Mouse (Mus musculus) midbrain, postnatal 0 days (tissue): ENCODE measurements at regions not wholly inside any gene's neighbourhood (a gene's known extent, or its start where the extent isn't known, plus 50 kb on each side); places are given as distances from the start of the nearest gene placed in this dataset.

Experiments
- ATAC-seq: fragments of 200-750 bp; cut with Nextera tagmentation; 2 replicates; pipeline ENCODE4 v1.8.0; 2017; ENCODE audit warnings: moderate number of reproducible peaks, mild to moderate bottlenecking, moderate TSS enrichment, moderate library complexity; ENCODE audit not compliant: low FRiP score
- DNase-seq: peaks from one replicate; pipeline ENCODE4 v3.0.0-alpha.2; 2015; ENCODE audit warnings: low spot score
- H3K27ac ChIP-seq: fragments of 300-500 bp; sonication (generic); 2 replicates; pipeline ENCODE4 v1.5.1; 2014; ENCODE audit warnings: low read depth, mild to moderate bottlenecking, low read length, mixed read lengths
- H3K27me3 ChIP-seq: fragments of 300-500 bp; sonication (generic); 2 replicates; pipeline ENCODE4 v1.6.1; 2014; ENCODE audit warnings: low read length, control low read depth, mixed read lengths; ENCODE audit not compliant: insufficient read depth
- H3K36me3 ChIP-seq: fragments of 300-500 bp; sonication (generic); 2 replicates; pipeline ENCODE4 v1.6.1; 2014; ENCODE audit warnings: low read length, control low read depth, mixed read lengths; ENCODE audit not compliant: insufficient read depth
- H3K4me1 ChIP-seq: fragments of 300-500 bp; sonication (generic); 2 replicates; pipeline ENCODE4 v1.6.1; 2014; ENCODE audit warnings: mild to moderate bottlenecking, control low read depth, antibody characterized with exemption, low read length, mixed read lengths; ENCODE audit not compliant: insufficient read depth
- H3K4me2 ChIP-seq: fragments of 300-500 bp; sonication (generic); 2 replicates; pipeline ENCODE4 v1.6.1; 2014; ENCODE audit warnings: low read depth, mild to moderate bottlenecking, low read length, mixed read lengths; ENCODE audit not compliant: poor library complexity, severe bottlenecking
- H3K4me3 ChIP-seq: fragments of 300-500 bp; sonication (generic); 2 replicates; pipeline ENCODE4 v1.5.1; 2014; ENCODE audit warnings: low read depth, mild to moderate bottlenecking, low read length, moderate library complexity
- H3K9ac ChIP-seq: fragments of 300-500 bp; sonication (generic); replicated peaks from 2 replicates; pipeline ENCODE4 v1.6.1; 2014; ENCODE audit warnings: mild to moderate bottlenecking, low read length, moderate library complexity, mixed read lengths; ENCODE audit not compliant: poor library complexity, severe bottlenecking
- H3K9me3 ChIP-seq: fragments of 300-500 bp; sonication (generic); 2 replicates; pipeline ENCODE4 v1.6.1; 2016; ENCODE audit warnings: low read length, control low read depth
- CTCF ChIP-seq: IDR thresholded peaks from 2 replicates; pipeline ENCODE4 v1.5.1; 2016; ENCODE audit warnings: antibody characterized with exemption, mild to moderate bottlenecking
- WGBS: fragments of 180-500 bp; shearing (Covaris S2); extraction: QIAGEN DNeasy Blood & Tissue Kit; methylation state at CpG from one replicate; pipeline ENCODE4 v1.1.7; 2014; 5-methylcytosine and 5-hydroxymethylcytosine counted together

DNA sequence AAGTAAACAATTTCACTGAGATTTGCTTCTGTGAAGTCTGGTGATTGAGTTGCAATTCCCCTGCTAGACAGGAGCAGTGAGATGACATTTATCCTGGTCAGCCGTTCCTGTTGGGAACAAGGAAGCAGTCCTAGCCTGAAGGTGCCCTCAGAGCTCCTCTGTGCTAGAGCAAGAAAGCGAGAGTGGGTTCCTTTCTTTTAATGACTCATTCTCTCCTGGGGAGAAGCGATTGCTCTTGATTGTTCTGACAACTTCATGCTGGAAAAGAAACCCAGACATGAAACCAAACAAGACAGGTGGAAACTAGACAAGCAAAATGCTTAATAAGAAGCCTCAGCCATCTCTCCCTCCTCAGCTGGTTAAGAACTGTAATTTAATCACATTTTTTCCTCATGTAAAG, 450.4 kb downstream of the Dnah5 start:
- Histone ChIP-seq H3K27me3 (no peaks in the 10 kb centered on the region), H3K4me3 (no peak overlapping the region), H3K36me3 (no peaks in the 10 kb centered on the region), H3K9ac (no peak overlapping the region), H3K4me2 (no peak overlapping the region), H3K4me1 (no peaks in the 10 kb centered on the region), H3K9me3 (no peaks in the 10 kb centered on the region), H3K27ac (no peak overlapping the region)
- DNase-seq (peak; percentile 13), ATAC-seq (no peak)
- 50% methylated on average over 3 of the region's 3 CpGs for WGBS
- TF ChIP-seq CTCF, result no peak

DNA sequence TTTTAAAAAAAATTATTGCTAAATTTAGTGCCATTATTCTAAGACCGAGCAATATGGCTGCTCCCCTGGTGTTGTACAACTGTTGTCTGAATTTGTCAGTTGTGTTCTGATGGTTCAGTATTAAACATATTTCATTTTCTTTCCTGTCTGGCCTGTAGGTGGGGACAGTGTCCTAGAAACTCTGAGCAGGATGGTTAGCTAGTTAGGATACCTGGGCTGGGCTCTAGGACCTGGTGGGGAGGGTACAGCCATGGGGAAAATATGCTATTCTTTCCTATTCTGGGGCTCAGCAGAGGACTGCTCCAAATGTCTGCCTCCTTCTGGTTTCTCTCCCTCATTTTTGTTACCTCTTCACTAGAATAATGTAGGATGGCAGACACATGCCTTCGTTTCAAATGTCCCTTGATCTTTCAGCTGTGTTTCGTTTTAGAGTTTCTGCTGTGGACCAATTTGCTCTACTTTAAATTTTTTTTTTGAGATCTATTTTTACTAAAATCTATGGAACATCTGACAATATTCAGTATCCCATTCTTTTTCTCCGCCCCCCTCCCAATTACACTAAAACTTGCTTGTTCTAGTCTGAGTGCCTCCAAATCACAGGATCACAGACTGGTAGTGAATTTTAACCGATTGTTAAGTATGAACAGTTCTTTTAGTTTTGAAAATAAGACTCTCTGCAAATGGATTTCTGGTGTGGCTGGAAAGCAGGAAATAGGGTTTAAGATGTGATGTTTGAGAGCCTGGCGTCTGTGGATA, 460.5 kb downstream of the Dnah5 start:
- no peak overlapping the region for H3K4me2 ChIP-seq
- TF ChIP-seq CTCF, result peak; percentile 78
- no peaks in the 10 kb centered on the region for H3K36me3 ChIP-seq
- 80% methylated on average over 6 of the region's 6 CpGs for WGBS
- peak; percentile 57 for DNase-seq
- H3K9me3 ChIP-seq, result no peaks in the 10 kb centered on the region
- no peak overlapping the region for H3K27ac ChIP-seq
- H3K4me3 ChIP-seq, result no peak overlapping the region
- H3K27me3 ChIP-seq, result no peaks in the 10 kb centered on the region
- ATAC-seq, result peak; percentile 49; the same call in 1 of the 2 replicates
- H3K4me1 ChIP-seq, result no peaks in the 10 kb centered on the region
- H3K9ac ChIP-seq, result no peak overlapping the region
